Mouse (Mus musculus): ENCODE data around the gene Gm20388. TPM values are rescaled to one million over a fixed set of nuclear protein-coding genes. Genes with fewer than 3 reads are reported as not detected.

The Gm20388 gene
- polyA plus RNA-seq, 1 experiment from 2014 or later, result 7.4 TPM

DNA sequence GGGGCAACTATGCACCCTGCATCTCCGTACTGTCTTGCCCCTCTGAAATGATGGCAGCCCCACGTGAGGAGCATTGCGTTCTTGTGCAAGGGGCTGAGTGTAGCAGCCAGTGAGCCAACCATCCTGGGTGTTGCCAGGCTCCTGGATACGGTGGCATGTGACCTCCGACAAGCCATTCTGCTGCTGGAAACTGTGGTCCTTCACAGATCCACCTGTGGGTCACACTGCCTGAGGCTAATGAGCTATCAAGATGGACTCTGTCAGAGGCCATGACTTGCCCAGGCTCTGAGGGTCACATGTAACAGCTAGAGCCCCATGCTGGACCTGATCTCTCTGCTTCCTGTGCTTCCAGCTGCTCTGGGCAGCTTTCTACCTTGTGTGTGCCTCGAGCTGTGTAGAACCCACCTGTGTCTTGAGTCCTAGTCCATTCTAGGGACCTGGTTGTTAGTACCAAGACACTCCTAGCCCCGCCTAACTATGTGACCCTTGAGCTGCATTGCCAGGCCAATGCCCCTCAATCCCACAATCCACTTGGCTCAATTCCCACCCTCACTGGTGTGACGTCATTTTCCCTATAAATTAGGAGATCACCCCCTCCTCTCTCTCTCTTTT lies 3506.4 kb downstream of the Gm20388 start:
- no peak for ATAC-seq (replicated peaks; ENCODE audit: low FRiP score)
- Histone ChIP-seq H3K9ac (no peak overlapping the region), H3K4me1 (peaks cover 1% of the 10 kb centered on the region; the same call in 1 of the 2 replicates), H3K4me2 (no peak overlapping the region), H3K27me3 (peaks cover 23% of the 10 kb centered on the region), H3K9me3 (replicated peaks) (no peaks in the 10 kb centered on the region), H3K4me3 (replicated peaks) (no peak overlapping the region), H3K36me3 (no peaks in the 10 kb centered on the region), H3K27ac (no peak overlapping the region)
- WGBS, result 79% methylated on average over 8 of the region's 8 CpGs

GRCm38 (mm10) chr8:123419711-123420110 lies 3509.1 kb downstream of the Gm20388 start:
- Histone ChIP-seq H3K9me3 (replicated peaks) (no peaks in the 10 kb centered on the region), H3K9ac (no peak overlapping the region), H3K4me1 (peaks cover 9% of the 10 kb centered on the region; the same call in 1 of the 2 replicates), H3K4me2 (no peak overlapping the region), H3K27me3 (no peaks in the 10 kb centered on the region), H3K36me3 (no peaks in the 10 kb centered on the region), H3K4me3 (replicated peaks) (no peak overlapping the region), H3K27ac (no peak overlapping the region)
- ATAC-seq (replicated peaks; ENCODE audit: low FRiP score), result no peak
- 88% methylated on average over 4 of the region's 4 CpGs for WGBS

- 92% methylated on average over 34 of the region's 34 CpGs for WGBS
- ATAC-seq (replicated peaks; ENCODE audit: low FRiP score), result no peak
- H3K36me3 ChIP-seq, result no peaks in the 10 kb centered on the region
- peaks cover 9% of the 10 kb centered on the region; the same call in 1 of the 2 replicates for H3K4me1 ChIP-seq
- H3K9me3 ChIP-seq (replicated peaks), result no peaks in the 10 kb centered on the region
- no peak overlapping the region for H3K27ac ChIP-seq
- no peaks in the 10 kb centered on the region for H3K27me3 ChIP-seq
- no peak overlapping the region for H3K4me3 ChIP-seq (replicated peaks)
- no peak overlapping the region for H3K9ac ChIP-seq
- no peak overlapping the region for H3K4me2 ChIP-seq
Measured at GRCm38 (mm10) chr8:123420525-123421281, 3510.1 kb downstream of the Gm20388 start.

GRCm38 (mm10) chr8:123421325-123421724 lies 3510.7 kb downstream of the Gm20388 start:
- H3K4me1 ChIP-seq, result peaks cover 9% of the 10 kb centered on the region; the same call in 1 of the 2 replicates
- H3K36me3 ChIP-seq, result no peaks in the 10 kb centered on the region
- peaks cover 2% of the 10 kb centered on the region; the same call in 1 of the 2 replicates for H3K9me3 ChIP-seq (replicated peaks)
- H3K4me3 ChIP-seq (replicated peaks), result no peak overlapping the region
- ATAC-seq (replicated peaks; ENCODE audit: low FRiP score), result no peak
- WGBS, result 83% methylated on average over 19 of the region's 19 CpGs
- H3K27me3 ChIP-seq, result no peaks in the 10 kb centered on the region
- H3K9ac ChIP-seq, result no peak overlapping the region
- H3K27ac ChIP-seq, result no peak overlapping the region
- H3K4me2 ChIP-seq, result no peak overlapping the region

GRCm38 (mm10) chr8:123422056-123422780 lies 3511.6 kb downstream of the Gm20388 start:
- no peaks in the 10 kb centered on the region for H3K36me3 ChIP-seq
- no peaks in the 10 kb centered on the region for H3K27me3 ChIP-seq
- WGBS, result 16% methylated on average over 17 of the region's 17 CpGs
- ATAC-seq (replicated peaks; ENCODE audit: low FRiP score), result no peak
- peak overlapping the region; percentile 31 for H3K4me3 ChIP-seq (replicated peaks)
- no peak overlapping the region for H3K9ac ChIP-seq
- H3K4me1 ChIP-seq, result peaks cover 9% of the 10 kb centered on the region; the same call in 1 of the 2 replicates
- H3K27ac ChIP-seq, result no peak overlapping the region
- H3K4me2 ChIP-seq, result peak overlapping the region; percentile 57
- H3K9me3 ChIP-seq (replicated peaks), result peaks cover 11% of the 10 kb centered on the region

DNA sequence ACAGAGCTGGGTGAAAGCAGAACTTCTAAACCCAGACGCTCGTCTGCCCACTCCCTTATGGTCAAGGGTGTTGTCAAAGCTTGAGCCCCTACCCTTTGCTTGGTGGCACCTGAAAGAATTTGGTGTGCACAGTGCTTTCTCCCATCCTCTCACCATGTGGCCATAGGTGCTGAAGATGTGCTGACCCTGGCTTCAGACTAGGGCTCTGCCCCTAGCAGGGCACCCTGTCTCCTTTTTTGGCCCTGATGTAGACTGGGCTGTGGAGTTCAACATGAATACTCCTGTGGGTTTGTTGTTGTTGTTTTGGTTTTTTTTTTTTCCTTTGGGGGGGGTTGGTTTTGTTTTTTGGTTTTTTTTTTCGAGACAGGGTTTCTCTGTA lies 3512.1 kb downstream of the Gm20388 start:
- H3K27me3 ChIP-seq, result no peaks in the 10 kb centered on the region
- no peak for ATAC-seq (replicated peaks; ENCODE audit: low FRiP score)
- H3K9me3 ChIP-seq (replicated peaks), result peaks cover 17% of the 10 kb centered on the region
- no peak overlapping the region for H3K9ac ChIP-seq
- H3K4me3 ChIP-seq (replicated peaks), result peak overlapping the region; percentile 31; the same call in 1 of the 2 replicates
- H3K4me2 ChIP-seq, result peak overlapping the region; percentile 57; the same call in 1 of the 2 replicates
- peaks cover 9% of the 10 kb centered on the region; the same call in 1 of the 2 replicates for H3K4me1 ChIP-seq
- WGBS, result 23% methylated on average over 3 of the region's 3 CpGs
- no peaks in the 10 kb centered on the region for H3K36me3 ChIP-seq
- no peak overlapping the region for H3K27ac ChIP-seq

DNA sequence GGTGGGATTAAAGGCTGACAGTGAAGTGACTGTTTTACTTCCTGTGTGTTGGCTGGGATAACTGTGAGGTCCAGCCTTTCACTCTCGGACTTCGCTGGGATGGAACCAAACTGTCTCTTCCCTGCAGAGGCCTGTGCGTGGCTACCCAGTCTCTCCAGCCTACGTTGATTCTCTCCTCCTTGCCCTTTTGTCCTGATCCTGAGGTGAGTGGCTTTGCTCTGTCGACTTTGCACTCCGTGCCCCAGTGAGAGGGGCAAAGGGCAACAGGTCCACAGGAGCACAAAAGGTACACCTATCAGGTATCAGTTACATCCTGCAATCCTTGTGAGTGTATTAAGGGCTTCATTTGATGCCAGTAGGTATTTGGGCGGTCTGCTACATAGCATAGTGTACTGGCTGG lies 3512.8 kb downstream of the Gm20388 start, which contains the start of gene Def8:
Gene Def8 (plus strand): TSS at position 87 of the 400 bp plus-strand sequence.
- H3K36me3 ChIP-seq, result no peaks in the 10 kb centered on the region
- peak within 1 kb of the TSS; percentile 57 for H3K4me2 ChIP-seq
- 66% methylated on average over 7 of the region's 7 CpGs for WGBS
- peaks cover 9% of the 10 kb centered on the region; the same call in 1 of the 2 replicates for H3K4me1 ChIP-seq
- no peak for ATAC-seq (replicated peaks; ENCODE audit: low FRiP score)
- H3K9me3 ChIP-seq (replicated peaks), result peaks cover 24% of the 10 kb centered on the region
- H3K9ac ChIP-seq, result no peak within 1 kb of the TSS
- H3K27ac ChIP-seq, result no peak within 1 kb of the TSS
- peak within 1 kb of the TSS; percentile 31 for H3K4me3 ChIP-seq (replicated peaks)
- no peaks in the 10 kb centered on the region for H3K27me3 ChIP-seq

GRCm38 (mm10) chr8:123426511-123427509 lies 3516.2 kb downstream of the Gm20388 start:
- Histone ChIP-seq H3K27ac (no peak overlapping the region), H3K9me3 (replicated peaks) (peaks cover 47% of the 10 kb centered on the region), H3K4me2 (no peak overlapping the region), H3K4me3 (replicated peaks) (no peak overlapping the region), H3K36me3 (no peaks in the 10 kb centered on the region), H3K9ac (no peak overlapping the region), H3K4me1 (peaks cover 9% of the 10 kb centered on the region; the same call in 1 of the 2 replicates), H3K27me3 (no peaks in the 10 kb centered on the region)
- no peak for ATAC-seq (replicated peaks; ENCODE audit: low FRiP score)
- 97% methylated on average over 27 of the region's 27 CpGs for WGBS

- H3K9ac ChIP-seq, result no peak overlapping the region
- peaks cover 1% of the 10 kb centered on the region; the same call in 1 of the 2 replicates for H3K4me1 ChIP-seq
- H3K4me3 ChIP-seq (replicated peaks), result no peak overlapping the region
- peaks cover 55% of the 10 kb centered on the region for H3K9me3 ChIP-seq (replicated peaks)
- WGBS, result 95% methylated on average over 24 of the region's 24 CpGs
- H3K36me3 ChIP-seq, result no peaks in the 10 kb centered on the region
- H3K27ac ChIP-seq, result no peak overlapping the region
- no peak overlapping the region for H3K4me2 ChIP-seq
- H3K27me3 ChIP-seq, result no peaks in the 10 kb centered on the region
- no peak for ATAC-seq (replicated peaks; ENCODE audit: low FRiP score)
Measured at GRCm38 (mm10) chr8:123427639-123428275, 3517.1 kb downstream of the Gm20388 start.

- ATAC-seq (replicated peaks; ENCODE audit: low FRiP score), result no peak
- H3K27me3 ChIP-seq, result no peaks in the 10 kb centered on the region
- 96% methylated on average over 29 of the region's 29 CpGs for WGBS
- no peaks in the 10 kb centered on the region for H3K4me1 ChIP-seq
- H3K9ac ChIP-seq, result no peak overlapping the region
- no peak overlapping the region for H3K27ac ChIP-seq
- H3K4me2 ChIP-seq, result no peak overlapping the region
- H3K36me3 ChIP-seq, result no peaks in the 10 kb centered on the region
- H3K4me3 ChIP-seq (replicated peaks), result no peak overlapping the region
- H3K9me3 ChIP-seq (replicated peaks), result peaks cover 59% of the 10 kb centered on the region
Measured at GRCm38 (mm10) chr8:123428343-123428893, 3517.8 kb downstream of the Gm20388 start.
